Comparison of ENCODE assay signal across 8 mouse cellular contexts in genomic region chr3:69004437-69005337, GRCm38 (mm10). TPM values are rescaled to one million over a fixed set of nuclear protein-coding genes. Genes with fewer than 3 reads are reported as not detected.
DNase-seq lines count a peak whose midpoint lies in the region; ATAC-seq and TF ChIP-seq lines count a peak whose summit lies in the region.

Gene Ift80, minus strand, starts transcription at chr3:69004570.
Gene Smc4, plus strand, starts transcription at chr3:69004738.

- peak within 1 kb of the TSS; percentile 82 for H3K9ac ChIP-seq in hindbrain, embryonic 13.5 days

- H3K36me3 ChIP-seq in hindbrain, embryonic 13.5 days = no peaks in the 10 kb centered on the region

- POLR2A ChIA-PET in Patski (lab: Charles Lee) = interaction anchor here (1.0 to 5.1 kb wide), 4 partner anchors 14 to 39 kb away, joined by 3 to 43 read pairs (median 4); partner anchors contain the start of gene Trim59

- no peaks in the 10 kb centered on the region for H3K9me3 ChIP-seq in hindbrain, embryonic 13.5 days

- H3K27me3 ChIP-seq in Patski = no peaks in the 10 kb centered on the region
- H3K27me3 ChIP-seq in hindbrain, embryonic 13.5 days = no peaks in the 10 kb centered on the region

- CTCF ChIA-PET in Patski (lab: Charles Lee) = interaction anchor here (0.7 to 1.7 kb wide), 4 partner anchors 22 to 63 kb away, joined by 3 to 4 read pairs (median 4); no protein-coding TSS in a partner anchor

- no peak for TF ChIP-seq CTCF in Patski (IDR thresholded peaks at IDR 0.05)

- peak; percentile 92 for ATAC-seq in Patski
- ATAC-seq in hindbrain, embryonic 13.5 days (ENCODE audit: low FRiP score) = peak; percentile 97

- DNase-seq in Patski (ENCODE audit: low read depth, low spot score) = peak; percentile 98
- DNase-seq in cerebellum, postnatal 14 days = peak; percentile 97
- DNase-seq in frontal cortex, postnatal 14 days (ENCODE audit: low spot score in 2 of 2) = peak; percentile 88 to 91
- peak; percentile 87 to 89 for DNase-seq in layer of hippocampus, postnatal 25 days (ENCODE audit: extremely low spot score in 1 of 2, low spot score in 1 of 2)
- DNase-seq in lung, postnatal 25 days (ENCODE audit: low spot score) = peak; percentile 96
- DNase-seq in retina, embryonic 14.5 days (ENCODE audit: low spot score) = peak; percentile 99
- DNase-seq in thymus, postnatal 4 days = peak; percentile 95

- H3K4me2 ChIP-seq in hindbrain, embryonic 13.5 days = peak within 1 kb of the TSS; percentile 94

- peak within 1 kb of the TSS; percentile 81 for H3K4me3 ChIP-seq in hindbrain, embryonic 13.5 days

- in situ Hi-C loops in Patski (cut with MboI; ENCODE audit: low pct_unique_long_range_greater_than_20kb) = loop anchor here (5.0 kb wide), 1 partner anchor 38 kb away; the partner anchor contains the start of gene Trim59

- under 1% methylated on average over 75 of the region's 76 CpGs for WGBS in hindbrain, embryonic 13.5 days

- H3K4me1 ChIP-seq in hindbrain, embryonic 13.5 days (replicated peaks) = peaks cover 17% of the 10 kb centered on the region

- H3K27ac ChIP-seq in hindbrain, embryonic 13.5 days = peak within 1 kb of the TSS; percentile 85

RNA-seq across cellular contexts. Expression of gene Ift80, which starts in this region (rescaled TPM):
- 96.4 TPM for polyA plus RNA-seq in Patski (2021)
- 9.0 and 9.8 TPM in 2 replicates for polyA plus RNA-seq in hindbrain, embryonic 13.5 days (2015; fragmentation: Nextera tagmentation; extraction: Ambion mirVana)
- total RNA-seq in layer of hippocampus, postnatal 25 days (2021) = 10 to 100 TPM; 23.5 to 23.9 TPM

RNA-seq across cellular contexts. Expression of gene Smc4, which starts in this region (rescaled TPM):
- 127 TPM for polyA plus RNA-seq in Patski (2021)
- 54.3 and 59.8 TPM in 2 replicates for polyA plus RNA-seq in hindbrain, embryonic 13.5 days (2015; fragmentation: Nextera tagmentation; extraction: Ambion mirVana)
- 1 to 10 TPM; 6.8 to 7.0 TPM for total RNA-seq in layer of hippocampus, postnatal 25 days (2021)

Comparison
In these comparisons a context has a peak if more than half of its experiments do, and no peak if none do; other contexts are left out.
1. Peak in every context shown above with its lines: DNase-seq, ATAC-seq, H3K4me3 ChIP-seq and H3K27ac ChIP-seq.